ENCODE assay signal across 27 mouse cellular contexts in the genomic region with DNA sequence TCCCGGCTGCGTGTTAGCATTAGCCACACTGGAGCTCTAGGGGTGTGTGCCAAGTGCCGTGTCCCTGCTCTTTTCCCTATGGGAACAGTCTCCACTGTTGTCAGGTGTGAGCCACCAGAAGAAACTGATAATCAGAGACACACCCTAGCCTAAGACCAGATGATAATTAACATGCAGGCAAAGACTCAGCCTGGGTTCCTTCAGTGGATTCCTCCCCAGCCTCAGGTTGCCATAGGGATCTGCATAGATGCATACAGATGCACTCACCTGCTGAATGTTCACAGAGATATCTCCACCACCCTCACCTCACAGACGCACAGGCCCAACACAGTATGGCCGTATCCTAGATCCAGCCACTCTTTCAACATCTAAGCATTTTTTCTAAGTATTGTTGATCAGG. TPM values are rescaled to one million over a fixed set of nuclear protein-coding genes. Genes with fewer than 3 reads are reported as not detected.
DNase-seq lines count a peak whose midpoint lies in the region; ATAC-seq lines count a peak whose summit lies in the region.
"Had no signal": no experiment of that assay in that cellular context is flagged by ENCODE, and none has a peak within 500 bp of the region (broad histone marks: within the 10 kb centered on the region; RNA-seq: fewer than 3 reads in every experiment).

No protein-coding gene starts in this region.

- H3K4me2 ChIP-seq in heart, embryonic 16.5 days (ENCODE audit: low read depth, low read length): no peak overlapping the region
- H3K4me2 ChIP-seq in limb, embryonic 15.5 days: no peak overlapping the region
- H3K4me2 ChIP-seq: hindbrain, embryonic 12.5 days; liver, embryonic 13.5 days had no signal

- H3K9me3 ChIP-seq in heart, embryonic 16.5 days (replicated peaks; ENCODE audit: control insufficient read depth, low read length): no peaks in the 10 kb centered on the region
- H3K9me3 ChIP-seq in limb, embryonic 15.5 days: no peaks in the 10 kb centered on the region
- no peaks in the 10 kb centered on the region for H3K9me3 ChIP-seq in limb, embryonic 10.5 days (replicated peaks)
- H3K9me3 ChIP-seq: heart, embryonic 10.5 days; hindbrain, embryonic 12.5 days; liver, embryonic 13.5 days had no signal

- intact Hi-C loops in heart, postnatal 25 days (cut with DNase I): no loop called here
- intact Hi-C loops in heart, postnatal 10 days (cut with DNase I): no loop called here

- 74% methylated on average over 5 of the region's 5 CpGs for WGBS in heart, embryonic 16.5 days
- WGBS in limb, embryonic 15.5 days: 87% methylated on average over 5 of the region's 5 CpGs
- 94% methylated on average over 5 of the region's 5 CpGs for WGBS in limb, embryonic 10.5 days

- no peak overlapping the region for H3K9ac ChIP-seq in heart, embryonic 16.5 days (ENCODE audit: low read length)
- no peak overlapping the region for H3K9ac ChIP-seq in limb, embryonic 15.5 days
- H3K9ac ChIP-seq: hindbrain, embryonic 12.5 days; liver, embryonic 13.5 days had no signal

- H3K36me3 ChIP-seq in heart, embryonic 16.5 days (ENCODE audit: control insufficient read depth, insufficient read depth): peaks cover 19% of the 10 kb centered on the region
- H3K36me3 ChIP-seq in limb, embryonic 15.5 days: no peaks in the 10 kb centered on the region
- H3K36me3 ChIP-seq in limb, embryonic 10.5 days: 0 out of 2 replicates have a peak, but pooled peaks cover 3% of the 10 kb centered on the region
- H3K36me3 ChIP-seq: hindbrain, embryonic 12.5 days; liver, embryonic 13.5 days had no signal

- peaks cover 47% of the 10 kb centered on the region for H3K4me1 ChIP-seq in heart, embryonic 16.5 days (ENCODE audit: control insufficient read depth, insufficient read depth, low read length)
- peaks cover 36% of the 10 kb centered on the region for H3K4me1 ChIP-seq in limb, embryonic 15.5 days
- no peaks in the 10 kb centered on the region for H3K4me1 ChIP-seq in limb, embryonic 10.5 days
- H3K4me1 ChIP-seq: hindbrain, embryonic 12.5 days; liver, embryonic 13.5 days had no signal

- DNase-seq in heart, adult 11 months: peak; percentile 91
- no peak for DNase-seq in heart, postnatal 25 days (ENCODE audit: low spot score)
- DNase-seq in heart, postnatal 10 days: no peak
- DNase-seq in limb, embryonic 10.5 days (ENCODE audit: low spot score): no peak
- no peak for DNase-seq in ovary, postnatal 36 days (ENCODE audit: low spot score)
- DNase-seq: adrenal gland, postnatal 10 days; cerebellum, adult 8-10 months; cerebellum, postnatal 25 days; kidney, postnatal 4 days; liver, embryonic 13.5 days; lung, adult 18-20 months; lung, postnatal 10 days; midbrain, embryonic 14.5 days; retina, postnatal 1 day; right cerebral cortex, postnatal 14 days; thymus, adult 2 months; thymus, postnatal 36 days had no signal

- H3K27ac ChIP-seq in heart, embryonic 16.5 days (ENCODE audit: low read length): peak overlapping the region; percentile 55
- H3K27ac ChIP-seq in limb, embryonic 15.5 days: peak overlapping the region; percentile 51
- H3K27ac ChIP-seq in limb, embryonic 10.5 days: no peak overlapping the region
- H3K27ac ChIP-seq: heart, embryonic 10.5 days; hindbrain, embryonic 12.5 days; hindbrain, postnatal 0 days; kidney, postnatal 0 days; liver, embryonic 13.5 days had no signal

- no peak for ATAC-seq in heart, embryonic 16.5 days (replicated peaks; ENCODE audit: extremely low read depth, insufficient read depth, low FRiP score)
- ATAC-seq in limb, embryonic 15.5 days (ENCODE audit: insufficient number of reproducible peaks, low FRiP score, low TSS enrichment, low read depth): no peak
- ATAC-seq: forebrain, embryonic 14.5 days; hindbrain, postnatal 0 days; intestine, postnatal 0 days; Patski had no signal

- H3K4me3 ChIP-seq in heart, embryonic 16.5 days (ENCODE audit: low read length): no peak overlapping the region
- no peak overlapping the region for H3K4me3 ChIP-seq in limb, embryonic 15.5 days
- no peak overlapping the region for H3K4me3 ChIP-seq in limb, embryonic 10.5 days
- H3K4me3 ChIP-seq: heart, embryonic 10.5 days; hindbrain, embryonic 12.5 days; liver, embryonic 13.5 days had no signal

- H3K27me3 ChIP-seq in heart, embryonic 16.5 days (ENCODE audit: control insufficient read depth, insufficient read depth, low read length): no peaks in the 10 kb centered on the region
- no peaks in the 10 kb centered on the region for H3K27me3 ChIP-seq in limb, embryonic 15.5 days
- no peaks in the 10 kb centered on the region for H3K27me3 ChIP-seq in limb, embryonic 10.5 days (ENCODE audit: low read depth, poor library complexity, severe bottlenecking)
- H3K27me3 ChIP-seq: hindbrain, embryonic 12.5 days; liver, embryonic 13.5 days; Patski had no signal

RNA-seq across cellular contexts. Expression of a gene that starts 22.6 kb away (rescaled TPM):
- 10 to 100 TPM; 34.8 to 48.2 TPM for total RNA-seq in heart, postnatal 25 days (2021)
- polyA plus RNA-seq in heart, embryonic 16.5 days (2015; fragmentation: Nextera tagmentation; extraction: Ambion mirVana): 38.0 and 42.0 TPM in 2 replicates
- total RNA-seq in heart, postnatal 10 days (2021): 10 to 100 TPM; 58.3 to 65.7 TPM
- 14.5 and 16.2 TPM in 2 replicates for polyA plus RNA-seq in limb, embryonic 15.5 days (2015; fragmentation: Nextera tagmentation; extraction: Ambion mirVana)
- 6.3 and 6.7 TPM in 2 replicates for polyA plus RNA-seq in limb, embryonic 10.5 days (2016; fragmentation: Nextera tagmentation; extraction: Ambion mirVana)

RNA-seq across cellular contexts. Expression of a gene that starts 51.6 kb away (rescaled TPM):
- total RNA-seq in heart, postnatal 25 days (2021): 10 to 100 TPM in 1 of 2 experiments, 1 to 10 TPM in 1; 9.2 to 11.0 TPM
- 22.5 and 22.8 TPM in 2 replicates for polyA plus RNA-seq in heart, embryonic 16.5 days (2015; fragmentation: Nextera tagmentation; extraction: Ambion mirVana)
- total RNA-seq in heart, postnatal 10 days (2021): 10 to 100 TPM; 10.1 to 13.0 TPM
- polyA plus RNA-seq in limb, embryonic 15.5 days (2015; fragmentation: Nextera tagmentation; extraction: Ambion mirVana): 26.4 and 26.5 TPM in 2 replicates
- polyA plus RNA-seq in limb, embryonic 10.5 days (2016; fragmentation: Nextera tagmentation; extraction: Ambion mirVana): 19.2 and 23.0 TPM in 2 replicates
- total RNA-seq: MEL had no signal
